Comparison of ENCODE assay signal across 10 mouse cellular contexts in genomic region chr1:183146795-183147194, GRCm38 (mm10).
A peak's percentile ranks its signal among the peaks of the same experiment; 100 is the strongest.
DNase-seq lines count a peak whose midpoint lies in the region; ATAC-seq and TF ChIP-seq lines count a peak whose summit lies in the region.
"Had no signal": no experiment of that assay in that cellular context is flagged by ENCODE, and none has a peak within 500 bp of the region (broad histone marks: within the 10 kb centered on the region; RNA-seq: fewer than 3 reads in every experiment).

No protein-coding gene starts in this region.

- H3K4me3 ChIP-seq in kidney, embryonic 15.5 days (replicated peaks) = peak overlapping the region; percentile 37
- H3K4me3 ChIP-seq in embryonic facial prominence, embryonic 12.5 days = peak overlapping the region; percentile 32
- H3K4me3 ChIP-seq in hindbrain, postnatal 0 days (ENCODE audit: low read length) = no peak overlapping the region
- H3K4me3 ChIP-seq in midbrain, embryonic 13.5 days (replicated peaks) = no peak overlapping the region

- 0 out of 2 replicates have a peak overlapping the region, but pooled peaks have one; percentile 11 for H3K9ac ChIP-seq in kidney, embryonic 15.5 days
- no peak overlapping the region for H3K9ac ChIP-seq in embryonic facial prominence, embryonic 12.5 days
- H3K9ac ChIP-seq in hindbrain, postnatal 0 days (replicated peaks; ENCODE audit: low read length) = no peak overlapping the region
- no peak overlapping the region for H3K9ac ChIP-seq in midbrain, embryonic 13.5 days (replicated peaks)

- no peaks in the 10 kb centered on the region for H3K27me3 ChIP-seq in kidney, embryonic 15.5 days
- 0 out of 2 replicates have a peak, but pooled peaks cover 6% of the 10 kb centered on the region for H3K27me3 ChIP-seq in embryonic facial prominence, embryonic 12.5 days
- H3K27me3 ChIP-seq in hindbrain, postnatal 0 days (ENCODE audit: insufficient read depth, low read length) = no peaks in the 10 kb centered on the region
- no peaks in the 10 kb centered on the region for H3K27me3 ChIP-seq in midbrain, embryonic 13.5 days

- no peaks in the 10 kb centered on the region for H3K36me3 ChIP-seq in kidney, embryonic 15.5 days
- H3K36me3 ChIP-seq in embryonic facial prominence, embryonic 12.5 days = no peaks in the 10 kb centered on the region
- H3K36me3 ChIP-seq in hindbrain, postnatal 0 days (ENCODE audit: insufficient read depth, low read length) = no peaks in the 10 kb centered on the region
- no peaks in the 10 kb centered on the region for H3K36me3 ChIP-seq in midbrain, embryonic 13.5 days

- DNase-seq in kidney, postnatal 25 days = no peak
- no peak for DNase-seq in hindbrain, postnatal 0 days (ENCODE audit: low spot score)
- no peak for DNase-seq in cerebellum, adult 18-20 months
- no peak for DNase-seq in gastrocnemius, postnatal 36 days
- no peak for DNase-seq in gastrocnemius, postnatal 4 days (ENCODE audit: low spot score in 2 of 2)

- H3K27ac ChIP-seq in kidney, embryonic 15.5 days = peak overlapping the region; percentile 76
- H3K27ac ChIP-seq in embryonic facial prominence, embryonic 12.5 days = no peak overlapping the region
- no peak overlapping the region for H3K27ac ChIP-seq in hindbrain, postnatal 0 days
- no peak overlapping the region for H3K27ac ChIP-seq in midbrain, embryonic 13.5 days
- H3K27ac ChIP-seq: macrophage had no signal

- WGBS in kidney, embryonic 15.5 days = 6% methylated on average over 9 of the region's 9 CpGs
- 2% methylated on average over 9 of the region's 9 CpGs for WGBS in embryonic facial prominence, embryonic 12.5 days
- WGBS in hindbrain, postnatal 0 days = 19% methylated on average over 9 of the region's 9 CpGs
- 15% methylated on average over 9 of the region's 9 CpGs for WGBS in midbrain, embryonic 13.5 days

- TF ChIP-seq CTCF in hindbrain, postnatal 0 days (IDR thresholded peaks at IDR 0.05; ENCODE audit: low read depth) = no peak

- H3K4me2 ChIP-seq in kidney, embryonic 15.5 days = peak overlapping the region; percentile 53
- H3K4me2 ChIP-seq in embryonic facial prominence, embryonic 12.5 days (replicated peaks) = peak overlapping the region; percentile 40
- peak overlapping the region; percentile 16; the same call in 1 of the 2 replicates for H3K4me2 ChIP-seq in hindbrain, postnatal 0 days (ENCODE audit: low read depth, low read length)
- H3K4me2 ChIP-seq in midbrain, embryonic 13.5 days (replicated peaks) = peak overlapping the region; percentile 11; the same call in 1 of the 2 replicates

- peaks cover 61% of the 10 kb centered on the region for H3K4me1 ChIP-seq in kidney, embryonic 15.5 days
- H3K4me1 ChIP-seq in embryonic facial prominence, embryonic 12.5 days = peaks cover 70% of the 10 kb centered on the region
- peaks cover 4% of the 10 kb centered on the region; the same call in 1 of the 2 replicates for H3K4me1 ChIP-seq in hindbrain, postnatal 0 days (ENCODE audit: insufficient read depth, low read length)
- peaks cover 63% of the 10 kb centered on the region for H3K4me1 ChIP-seq in midbrain, embryonic 13.5 days (replicated peaks)

- intact Hi-C loops in gastrocnemius, postnatal 36 days (cut with DNase I) = no loop called here

- 0 out of 2 replicates have a peak, but pooled peaks have one; percentile 50 for ATAC-seq in kidney, embryonic 15.5 days (replicated peaks; ENCODE audit: low FRiP score)
- no peak for ATAC-seq in embryonic facial prominence, embryonic 12.5 days (ENCODE audit: insufficient number of reproducible peaks, insufficient read depth, low FRiP score, low TSS enrichment)
- no peak for ATAC-seq in hindbrain, postnatal 0 days
- no peak for ATAC-seq in midbrain, embryonic 13.5 days

- H3K9me3 ChIP-seq in kidney, embryonic 15.5 days (replicated peaks) = no peaks in the 10 kb centered on the region
- no peaks in the 10 kb centered on the region for H3K9me3 ChIP-seq in embryonic facial prominence, embryonic 12.5 days
- H3K9me3 ChIP-seq in hindbrain, postnatal 0 days (ENCODE audit: low read length) = no peaks in the 10 kb centered on the region
- H3K9me3 ChIP-seq in midbrain, embryonic 13.5 days = no peaks in the 10 kb centered on the region
- H3K9me3 ChIP-seq: G1E had no signal

Comparison
In these comparisons a context has a peak if more than half of its experiments do, and no peak if none do; other contexts are left out.
1. H3K4me3 ChIP-seq: peak in kidney, embryonic 15.5 days (single experiment) and embryonic facial prominence, embryonic 12.5 days (single experiment); none in hindbrain, postnatal 0 days (single experiment) and midbrain, embryonic 13.5 days (single experiment).
2. Peak in every context shown above with its lines, with median percentiles within 50 percentile points of each other: H3K4me2 ChIP-seq.